In the genomic region with DNA sequence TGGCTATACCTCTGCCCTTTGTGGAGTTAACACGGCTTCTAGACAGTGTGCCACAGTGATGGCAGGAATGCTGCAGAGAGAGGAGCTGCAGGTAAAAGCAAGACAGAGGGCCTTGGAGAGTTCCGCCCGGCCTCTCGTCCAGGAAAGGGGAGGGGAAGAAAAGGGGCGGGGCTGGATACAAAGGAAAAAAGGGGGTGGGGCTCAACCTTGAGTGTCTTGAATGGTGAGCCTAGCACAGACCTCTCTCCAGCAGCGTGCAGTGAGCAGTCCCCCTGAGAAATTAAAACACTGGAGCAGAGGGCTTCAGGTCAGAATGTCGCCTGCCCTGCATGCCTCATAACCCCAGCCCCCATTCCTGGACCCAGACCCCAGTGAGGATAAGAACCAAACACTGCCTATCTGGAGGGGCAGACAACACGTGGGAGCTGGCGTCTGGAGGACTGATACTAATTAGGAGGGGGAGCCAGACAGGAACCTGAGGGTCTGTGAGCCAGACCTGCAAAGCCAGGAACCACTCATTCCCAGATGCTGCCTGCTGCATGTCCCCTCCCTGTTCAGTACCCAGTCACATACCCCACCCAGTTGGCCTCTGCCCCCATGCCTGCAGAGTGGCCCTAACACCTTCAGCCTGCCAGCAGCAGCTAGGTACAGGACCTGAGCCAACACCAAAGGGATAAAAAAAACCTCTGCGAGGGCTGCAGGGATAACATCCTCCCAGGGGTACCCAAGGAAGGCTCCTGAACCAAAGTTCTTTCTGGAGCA, we compare ENCODE assay signal across 8 mouse cellular contexts. TPM values are rescaled to one million over a fixed set of nuclear protein-coding genes. Genes with fewer than 3 reads are reported as not detected.
A peak's percentile ranks its signal among the peaks of the same experiment; 100 is the strongest.
DNase-seq lines count a peak whose midpoint lies in the region; ATAC-seq lines count a peak whose summit lies in the region.

No protein-coding gene starts in this region.

- 3% methylated on average over 10 of the region's 10 CpGs for WGBS in forebrain, embryonic 13.5 days
- 9% methylated on average over 10 of the region's 10 CpGs for WGBS in hindbrain, embryonic 16.5 days
- WGBS in midbrain, embryonic 11.5 days = 6% methylated on average over 10 of the region's 10 CpGs

- H3K4me1 ChIP-seq in forebrain, embryonic 13.5 days = peaks cover 27% of the 10 kb centered on the region
- peaks cover 7% of the 10 kb centered on the region for H3K4me1 ChIP-seq in hindbrain, embryonic 16.5 days (ENCODE audit: control insufficient read depth, insufficient read depth, low read depth, low read length)
- H3K4me1 ChIP-seq in midbrain, embryonic 11.5 days (ENCODE audit: control insufficient read depth, insufficient read depth, low read length) = peaks cover 11% of the 10 kb centered on the region

- peak; percentile 40 for DNase-seq in adrenal gland, postnatal 10 days
- no peak for DNase-seq in adrenal gland, adult 2 months
- DNase-seq in midbrain, embryonic 11.5 days (ENCODE audit: low spot score, missing footprints) = peak; percentile 92
- DNase-seq in gastrocnemius, postnatal 25 days = no peak
- DNase-seq in layer of hippocampus, adult 8-10 months (ENCODE audit: low spot score in 2 of 2) = no peak
- no peak for DNase-seq in layer of hippocampus, postnatal 10 days (ENCODE audit: low spot score in 2 of 2)

- H3K4me3 ChIP-seq in forebrain, embryonic 13.5 days = 0 out of 2 replicates have a peak overlapping the region, but pooled peaks have one; percentile 10
- H3K4me3 ChIP-seq in hindbrain, embryonic 16.5 days (ENCODE audit: low read length) = no peak overlapping the region
- no peak overlapping the region for H3K4me3 ChIP-seq in midbrain, embryonic 11.5 days (ENCODE audit: low read depth, low read length)

- no peaks in the 10 kb centered on the region for H3K27me3 ChIP-seq in forebrain, embryonic 13.5 days
- no peaks in the 10 kb centered on the region; the same call in 1 of the 2 replicates for H3K27me3 ChIP-seq in hindbrain, embryonic 16.5 days (replicated peaks; ENCODE audit: control insufficient read depth, insufficient read depth, low read length)
- H3K27me3 ChIP-seq in midbrain, embryonic 11.5 days (ENCODE audit: control insufficient read depth, insufficient read depth, low read length) = no peaks in the 10 kb centered on the region; the same call in 1 of the 2 replicates

- H3K36me3 ChIP-seq in forebrain, embryonic 13.5 days (ENCODE audit: poor library complexity, severe bottlenecking) = no peaks in the 10 kb centered on the region
- H3K36me3 ChIP-seq in hindbrain, embryonic 16.5 days (ENCODE audit: control insufficient read depth, insufficient read depth, low read length) = no peaks in the 10 kb centered on the region
- H3K36me3 ChIP-seq in midbrain, embryonic 11.5 days (ENCODE audit: control insufficient read depth, insufficient read depth, low read length) = no peaks in the 10 kb centered on the region

- peak overlapping the region; percentile 40 for H3K27ac ChIP-seq in forebrain, embryonic 13.5 days
- no peak overlapping the region for H3K27ac ChIP-seq in hindbrain, embryonic 16.5 days (ENCODE audit: low read depth, low read length)
- no peak overlapping the region for H3K27ac ChIP-seq in midbrain, embryonic 11.5 days (ENCODE audit: low read depth, low read length)

- peak overlapping the region; percentile 50 for H3K4me2 ChIP-seq in forebrain, embryonic 13.5 days
- peak overlapping the region; percentile 16; the same call in 1 of the 2 replicates for H3K4me2 ChIP-seq in hindbrain, embryonic 16.5 days (ENCODE audit: low read length)
- H3K4me2 ChIP-seq in midbrain, embryonic 11.5 days = peak overlapping the region; percentile 21; the same call in 1 of the 2 replicates

- H3K9ac ChIP-seq in forebrain, embryonic 13.5 days = peak overlapping the region; percentile 48; the same call in 1 of the 2 replicates
- H3K9ac ChIP-seq in hindbrain, embryonic 16.5 days (ENCODE audit: low read depth, low read length) = peak overlapping the region; percentile 30
- 0 out of 2 replicates have a peak overlapping the region, but pooled peaks have one; percentile 10 for H3K9ac ChIP-seq in midbrain, embryonic 11.5 days (ENCODE audit: low read length)

- ATAC-seq in forebrain, embryonic 13.5 days = peak; percentile 73
- 0 out of 2 replicates have a peak, but pooled peaks have one; percentile 29 for ATAC-seq in hindbrain, embryonic 16.5 days
- ATAC-seq in midbrain, embryonic 11.5 days (ENCODE audit: low FRiP score) = peak; percentile 79

- no peaks in the 10 kb centered on the region for H3K9me3 ChIP-seq in forebrain, embryonic 13.5 days (replicated peaks)
- H3K9me3 ChIP-seq in hindbrain, embryonic 16.5 days (ENCODE audit: control insufficient read depth, low read length) = no peaks in the 10 kb centered on the region
- H3K9me3 ChIP-seq in midbrain, embryonic 11.5 days (ENCODE audit: control insufficient read depth, low read length) = no peaks in the 10 kb centered on the region

RNA-seq across cellular contexts. Expression of a gene that starts 40.2 kb away (rescaled TPM):
- total RNA-seq in adrenal gland, postnatal 10 days (2021) = 10 to 100 TPM; 39.7 to 51.8 TPM
- total RNA-seq in adrenal gland, adult 2 months (2021) = 10 to 100 TPM; 61.7 to 84.3 TPM
- polyA plus RNA-seq in adrenal gland, adult 2 months (2012; rRNA removed) = 43.3 and 49.8 TPM in 2 replicates
- polyA plus RNA-seq in forebrain, embryonic 13.5 days (2015; fragmentation: Nextera tagmentation; extraction: Ambion mirVana) = 115 and 117 TPM in 2 replicates
- 57.2 and 65.4 TPM in 2 replicates for polyA plus RNA-seq in hindbrain, embryonic 16.5 days (2015; fragmentation: Nextera tagmentation; extraction: Ambion mirVana)
- polyA plus RNA-seq in midbrain, embryonic 11.5 days (2014; fragmentation: Nextera tagmentation; extraction: Ambion mirVana) = 32.1 and 41.8 TPM in 2 replicates
- 100 to 1,000 TPM; 246 to 275 TPM for total RNA-seq in gastrocnemius, postnatal 25 days (2021)
- 100 to 1,000 TPM; 120 to 145 (median 132) TPM for total RNA-seq in layer of hippocampus, adult 8-10 months (2022)
- 100 to 1,000 TPM; 157 to 166 TPM for total RNA-seq in layer of hippocampus, postnatal 10 days (2021)

Comparison
In these comparisons a context has a peak if more than half of its experiments do, and no peak if none do; other contexts are left out.
1. DNase-seq: peak in adrenal gland, postnatal 10 days (single experiment) and midbrain, embryonic 11.5 days (single experiment); none in adrenal gland, adult 2 months (single experiment), gastrocnemius, postnatal 25 days (single experiment), layer of hippocampus, adult 8-10 months (0 of 2) and layer of hippocampus, postnatal 10 days (0 of 2).
2. ATAC-seq: peak in every context shown above with its lines; median percentile 79 in midbrain, embryonic 11.5 days; 73 in forebrain, embryonic 13.5 days; 29 in hindbrain, embryonic 16.5 days.
3. Peak in every context shown above with its lines, with median percentiles within 50 percentile points of each other: H3K4me2 ChIP-seq and H3K9ac ChIP-seq.